Mouse (Mus musculus): ENCODE data around the gene Phldb2. TPM values are rescaled to one million over a fixed set of nuclear protein-coding genes. Genes with fewer than 3 reads are reported as not detected.

The Phldb2 gene
- total RNA-seq, 2 experiments from 2014 or later = 64.4 to 70.8 TPM

- no peak for DNase-seq (ENCODE audit: low spot score in 2 of 2)
Observed at GRCm38 (mm10) chr16:45896587-45896986, 56.8 kb downstream of the Phldb2 start.

- DNase-seq (ENCODE audit: low spot score in 2 of 2) = no peak
Observed at GRCm38 (mm10) chr16:45894998-45895397, 58.4 kb downstream of the Phldb2 start.

- no peak for DNase-seq (ENCODE audit: low spot score in 2 of 2)
Observed at GRCm38 (mm10) chr16:45893796-45894195, 59.6 kb downstream of the Phldb2 start.

- DNase-seq (ENCODE audit: low spot score in 2 of 2) = no peak
Observed at GRCm38 (mm10) chr16:45892928-45893327, 60.5 kb downstream of the Phldb2 start.

- no peak for DNase-seq (ENCODE audit: low spot score in 2 of 2)
Observed at GRCm38 (mm10) chr16:45890471-45891200, 62.8 kb downstream of the Phldb2 start.

- no peak for DNase-seq (ENCODE audit: low spot score in 2 of 2)
Observed at GRCm38 (mm10) chr16:45889636-45890035, 63.8 kb downstream of the Phldb2 start.

- DNase-seq (ENCODE audit: low spot score in 2 of 2) = no peak
Observed at GRCm38 (mm10) chr16:45886599-45886998, 66.8 kb downstream of the Phldb2 start.

GRCm38 (mm10) chr16:45884194-45884593, 69.2 kb downstream of the Phldb2 start:
- DNase-seq (ENCODE audit: low spot score in 2 of 2) = no peak

GRCm38 (mm10) chr16:45881177-45881832, 72.1 kb downstream of the Phldb2 start:
- DNase-seq (ENCODE audit: low spot score in 2 of 2) = no peak

- DNase-seq (ENCODE audit: low spot score in 2 of 2) = no peak
Observed at GRCm38 (mm10) chr16:45880101-45880751, 73.2 kb downstream of the Phldb2 start.

GRCm38 (mm10) chr16:45877739-45878138, 75.7 kb downstream of the Phldb2 start:
- no peak for DNase-seq (ENCODE audit: low spot score in 2 of 2)

GRCm38 (mm10) chr16:45877171-45877570, 76.2 kb downstream of the Phldb2 start:
- DNase-seq (ENCODE audit: low spot score in 2 of 2) = peak in 1 of 2 experiments; percentile 51

- DNase-seq (ENCODE audit: low spot score in 2 of 2) = peak in 1 of 2 experiments; percentile 18
Observed at GRCm38 (mm10) chr16:45873397-45873796, 80.0 kb downstream of the Phldb2 start.

- peak in 1 of 2 experiments; percentile 32 for DNase-seq (ENCODE audit: low spot score in 2 of 2)
Observed at GRCm38 (mm10) chr16:45871286-45871976, 82.0 kb downstream of the Phldb2 start.

GRCm38 (mm10) chr16:45870651-45871050, 82.7 kb downstream of the Phldb2 start:
- DNase-seq (ENCODE audit: low spot score in 2 of 2) = no peak

- DNase-seq (ENCODE audit: low spot score in 2 of 2) = no peak
Observed at GRCm38 (mm10) chr16:45869044-45869443, 84.4 kb downstream of the Phldb2 start.

GRCm38 (mm10) chr16:45857277-45857863, 96.0 kb downstream of the Phldb2 start:
- DNase-seq (ENCODE audit: low spot score in 2 of 2) = no peak

GRCm38 (mm10) chr16:45854499-45854898, 98.9 kb downstream of the Phldb2 start:
- DNase-seq (ENCODE audit: low spot score in 2 of 2) = no peak

- DNase-seq (ENCODE audit: low spot score in 2 of 2) = no peak
Observed at GRCm38 (mm10) chr16:45849045-45849444, 104.4 kb downstream of the Phldb2 start.

- DNase-seq (ENCODE audit: low spot score in 2 of 2) = no peak
Observed at GRCm38 (mm10) chr16:45844875-45845274, 108.5 kb downstream of the Phldb2 start.

All from gastrocnemius, postnatal 4 days (tissue).